Mouse (Mus musculus): ENCODE results near the gene Rnf113a2. TPM values are rescaled to one million over a fixed set of nuclear protein-coding genes. Genes with fewer than 3 reads are reported as not detected.

Rnf113a2 gene
- total RNA-seq, 1 experiment, result 20.8 TPM

DNA sequence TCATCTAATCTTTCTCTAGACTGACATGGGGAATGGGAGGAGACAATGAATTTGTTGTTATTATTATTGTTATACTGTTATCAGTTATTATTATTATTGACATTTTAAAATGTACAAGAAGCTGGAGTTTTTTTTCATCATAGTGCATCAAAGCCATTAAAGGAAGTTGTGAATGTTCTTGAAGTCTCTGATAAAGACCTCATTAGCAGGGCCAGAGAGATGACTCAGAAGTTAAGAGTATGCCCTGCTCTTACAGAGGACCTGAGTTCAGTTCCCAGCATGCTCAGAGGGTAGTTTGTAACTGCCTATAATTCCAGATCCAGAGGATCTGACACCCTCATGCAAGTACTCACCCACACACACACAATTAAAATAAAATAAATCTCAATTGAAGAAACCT, 19.3 kb upstream of the Rnf113a2 start:
- no peaks in the 10 kb centered on the region for H3K9me3 ChIP-seq (ENCODE audit: control insufficient read depth, insufficient read depth, low read depth, low read length)
- no peak overlapping the region for H3K9ac ChIP-seq (ENCODE audit: insufficient read depth, low read depth, low read length, poor library complexity, severe bottlenecking)
- peaks cover 0 to 2% of the 10 kb centered on the region in 2 experiments; a peak in 1 of 4 replicates for H3K4me1 ChIP-seq (ENCODE audit: control insufficient read depth in 2 of 2, insufficient read depth in 2 of 2, low read length in 2 of 2, poor library complexity in 1 of 2)
- TF ChIP-seq HCFC1 (IDR thresholded peaks at IDR 0.05; ENCODE audit: borderline replicate concordance, insufficient read depth, low read length) (no peak), MAFK (IDR thresholded peaks at IDR 0.05; ENCODE audit: insufficient read depth, low read depth, low read length) (no peak), ZC3H11A (IDR thresholded peaks at IDR 0.05; ENCODE audit: borderline replicate concordance, low read depth, low read length) (no peak), ZNF384 (IDR thresholded peaks at IDR 0.05; ENCODE audit: low read depth, low read length) (no peak), CHD2 (IDR thresholded peaks at IDR 0.05; ENCODE audit: low read depth, low read length) (no peak)
- in situ Hi-C loops (cut with MboI; ENCODE audit: low sequenced_read_pairs in 2 of 2, unreplicated experiment in 2 of 2), result no loop called here
- H3K4me3 ChIP-seq (ENCODE audit: insufficient read depth in 1 of 2, low read depth in 1 of 2, low read length in 2 of 2, poor library complexity in 1 of 2, severe bottlenecking in 1 of 2), result no peak overlapping the region
- no peak overlapping the region for H3K27ac ChIP-seq (ENCODE audit: insufficient read depth, low read depth, low read length, poor library complexity, severe bottlenecking)
- DNase-seq (ENCODE audit: low read depth, low spot score), result no peak
- no peaks in the 10 kb centered on the region for H3K36me3 ChIP-seq (ENCODE audit: control insufficient read depth, insufficient read depth, low read length, poor library complexity, severe bottlenecking)

DNA sequence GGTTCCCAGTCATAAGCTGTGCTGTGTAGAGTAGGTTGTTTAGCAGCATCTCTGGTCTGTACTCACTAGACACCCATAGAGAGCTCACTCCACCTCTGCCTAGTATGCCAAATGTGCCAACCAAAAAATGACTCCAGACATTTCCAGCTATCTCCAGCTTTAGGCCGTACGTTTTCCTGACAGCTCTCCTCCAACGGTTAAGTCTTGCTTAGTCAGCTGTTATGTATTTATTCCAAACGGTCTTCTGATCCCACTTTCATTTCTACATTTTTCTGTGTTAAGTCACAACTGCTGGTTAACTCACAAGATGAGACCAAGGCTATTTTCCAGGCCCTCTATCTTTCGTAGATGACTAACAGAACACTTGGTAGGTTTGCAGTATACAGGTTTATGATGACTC, 18.4 kb upstream of the Rnf113a2 start:
- no peaks in the 10 kb centered on the region for H3K36me3 ChIP-seq (ENCODE audit: control insufficient read depth, insufficient read depth, low read length, poor library complexity, severe bottlenecking)
- in situ Hi-C loops (cut with MboI; ENCODE audit: low sequenced_read_pairs in 2 of 2, unreplicated experiment in 2 of 2), result no loop called here
- no peak for DNase-seq (ENCODE audit: low read depth, low spot score)
- TF ChIP-seq ZNF384 (IDR thresholded peaks at IDR 0.05; ENCODE audit: low read depth, low read length), result no peak
- no peak for TF ChIP-seq ZC3H11A (IDR thresholded peaks at IDR 0.05; ENCODE audit: borderline replicate concordance, low read depth, low read length)
- no peak for TF ChIP-seq HCFC1 (IDR thresholded peaks at IDR 0.05; ENCODE audit: borderline replicate concordance, insufficient read depth, low read length)
- no peak for TF ChIP-seq MAFK (IDR thresholded peaks at IDR 0.05; ENCODE audit: insufficient read depth, low read depth, low read length)
- TF ChIP-seq CHD2 (IDR thresholded peaks at IDR 0.05; ENCODE audit: low read depth, low read length), result no peak
- H3K9ac ChIP-seq (ENCODE audit: insufficient read depth, low read depth, low read length, poor library complexity, severe bottlenecking), result no peak overlapping the region
- no peak overlapping the region for H3K4me3 ChIP-seq (ENCODE audit: insufficient read depth in 1 of 2, low read depth in 1 of 2, low read length in 2 of 2, poor library complexity in 1 of 2, severe bottlenecking in 1 of 2)
- H3K27ac ChIP-seq (ENCODE audit: insufficient read depth, low read depth, low read length, poor library complexity, severe bottlenecking), result no peak overlapping the region
- no peaks in the 10 kb centered on the region for H3K9me3 ChIP-seq (ENCODE audit: control insufficient read depth, insufficient read depth, low read depth, low read length)
- H3K4me1 ChIP-seq (ENCODE audit: control insufficient read depth in 2 of 2, insufficient read depth in 2 of 2, low read length in 2 of 2, poor library complexity in 1 of 2), result peaks cover 0 to 2% of the 10 kb centered on the region in 2 experiments; a peak in 1 of 4 replicates

GRCm38 (mm10) chr12:84399135-84399534, 17.9 kb upstream of the Rnf113a2 start:
- Histone ChIP-seq H3K4me3 (ENCODE audit: insufficient read depth in 1 of 2, low read depth in 1 of 2, low read length in 2 of 2, poor library complexity in 1 of 2, severe bottlenecking in 1 of 2) (no peak overlapping the region; a peak in 1 of 4 replicates), H3K27ac (ENCODE audit: insufficient read depth, low read depth, low read length, poor library complexity, severe bottlenecking) (no peak overlapping the region), H3K9ac (ENCODE audit: insufficient read depth, low read depth, low read length, poor library complexity, severe bottlenecking) (no peak overlapping the region), H3K36me3 (ENCODE audit: control insufficient read depth, insufficient read depth, low read length, poor library complexity, severe bottlenecking) (no peaks in the 10 kb centered on the region), H3K4me1 (ENCODE audit: control insufficient read depth in 2 of 2, insufficient read depth in 2 of 2, low read length in 2 of 2, poor library complexity in 1 of 2) (peaks cover 0 to 2% of the 10 kb centered on the region in 2 experiments; a peak in 1 of 4 replicates), H3K9me3 (ENCODE audit: control insufficient read depth, insufficient read depth, low read depth, low read length) (no peaks in the 10 kb centered on the region)
- TF ChIP-seq HCFC1 (IDR thresholded peaks at IDR 0.05; ENCODE audit: borderline replicate concordance, insufficient read depth, low read length), result no peak
- TF ChIP-seq MAFK (IDR thresholded peaks at IDR 0.05; ENCODE audit: insufficient read depth, low read depth, low read length), result no peak
- no peak for TF ChIP-seq ZNF384 (IDR thresholded peaks at IDR 0.05; ENCODE audit: low read depth, low read length)
- no peak for DNase-seq (ENCODE audit: low read depth, low spot score)
- in situ Hi-C loops (cut with MboI; ENCODE audit: low sequenced_read_pairs in 2 of 2, unreplicated experiment in 2 of 2), result no loop called here

- DNase-seq (ENCODE audit: low read depth, low spot score), result no peak
- in situ Hi-C loops (cut with MboI; ENCODE audit: low sequenced_read_pairs in 2 of 2, unreplicated experiment in 2 of 2), result no loop called here
Measured at GRCm38 (mm10) chr12:84399663-84400062, 17.3 kb upstream of the Rnf113a2 start.

DNA sequence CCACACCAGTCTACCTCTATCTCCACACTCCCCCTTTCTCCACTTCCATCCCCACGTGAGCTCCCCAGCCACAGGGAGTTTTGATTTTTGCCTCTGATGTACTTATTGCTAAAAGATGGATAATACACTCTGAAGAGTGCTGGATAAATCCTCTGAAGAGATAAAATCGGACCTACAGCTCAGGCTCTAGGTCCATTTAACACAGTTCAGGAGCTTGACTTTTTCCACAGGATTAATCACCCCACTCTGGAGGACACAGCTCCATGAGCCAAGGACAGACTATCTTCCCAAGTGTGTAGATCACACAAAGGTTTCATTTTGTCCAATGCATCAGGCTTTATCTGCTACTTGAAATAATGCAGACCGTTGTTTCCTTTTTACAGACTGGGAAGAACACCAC, 16.9 kb upstream of the Rnf113a2 start:
- DNase-seq (ENCODE audit: low read depth, low spot score), result no peak
- in situ Hi-C loops (cut with MboI; ENCODE audit: low sequenced_read_pairs in 2 of 2, unreplicated experiment in 2 of 2), result no loop called here
- TF ChIP-seq ZC3H11A (IDR thresholded peaks at IDR 0.05; ENCODE audit: borderline replicate concordance, low read depth, low read length), result no peak
- TF ChIP-seq ZNF384 (IDR thresholded peaks at IDR 0.05; ENCODE audit: low read depth, low read length), result no peak
- TF ChIP-seq HCFC1 (IDR thresholded peaks at IDR 0.05; ENCODE audit: borderline replicate concordance, insufficient read depth, low read length), result no peak
- TF ChIP-seq CHD2 (IDR thresholded peaks at IDR 0.05; ENCODE audit: low read depth, low read length), result no peak
- no peak for TF ChIP-seq MAFK (IDR thresholded peaks at IDR 0.05; ENCODE audit: insufficient read depth, low read depth, low read length)
- H3K27ac ChIP-seq (ENCODE audit: insufficient read depth, low read depth, low read length, poor library complexity, severe bottlenecking), result no peak overlapping the region
- peaks cover 0 to 2% of the 10 kb centered on the region in 2 experiments; a peak in 1 of 4 replicates for H3K4me1 ChIP-seq (ENCODE audit: control insufficient read depth in 2 of 2, insufficient read depth in 2 of 2, low read length in 2 of 2, poor library complexity in 1 of 2)
- H3K9me3 ChIP-seq (ENCODE audit: control insufficient read depth, insufficient read depth, low read depth, low read length), result no peaks in the 10 kb centered on the region
- H3K4me3 ChIP-seq (ENCODE audit: insufficient read depth in 1 of 2, low read depth in 1 of 2, low read length in 2 of 2, poor library complexity in 1 of 2, severe bottlenecking in 1 of 2), result no peak overlapping the region
- H3K9ac ChIP-seq (ENCODE audit: insufficient read depth, low read depth, low read length, poor library complexity, severe bottlenecking), result no peak overlapping the region
- H3K36me3 ChIP-seq (ENCODE audit: control insufficient read depth, insufficient read depth, low read length, poor library complexity, severe bottlenecking), result no peaks in the 10 kb centered on the region

More at GRCm38 (mm10) chr12:84399663-84400062, 17.3 kb upstream of the Rnf113a2 start:
- H3K9me3 ChIP-seq (ENCODE audit: control insufficient read depth, insufficient read depth, low read depth, low read length), result no peaks in the 10 kb centered on the region
- no peaks in the 10 kb centered on the region for H3K36me3 ChIP-seq (ENCODE audit: control insufficient read depth, insufficient read depth, low read length, poor library complexity, severe bottlenecking)
- no peak for TF ChIP-seq ZNF384 (IDR thresholded peaks at IDR 0.05; ENCODE audit: low read depth, low read length)
- TF ChIP-seq ZC3H11A (IDR thresholded peaks at IDR 0.05; ENCODE audit: borderline replicate concordance, low read depth, low read length), result no peak
- TF ChIP-seq CHD2 (IDR thresholded peaks at IDR 0.05; ENCODE audit: low read depth, low read length), result no peak
- no peak for TF ChIP-seq MAFK (IDR thresholded peaks at IDR 0.05; ENCODE audit: insufficient read depth, low read depth, low read length)
- TF ChIP-seq HCFC1 (IDR thresholded peaks at IDR 0.05; ENCODE audit: borderline replicate concordance, insufficient read depth, low read length), result no peak
- H3K9ac ChIP-seq (ENCODE audit: insufficient read depth, low read depth, low read length, poor library complexity, severe bottlenecking), result no peak overlapping the region
- peaks cover 0 to 2% of the 10 kb centered on the region in 2 experiments; a peak in 1 of 4 replicates for H3K4me1 ChIP-seq (ENCODE audit: control insufficient read depth in 2 of 2, insufficient read depth in 2 of 2, low read length in 2 of 2, poor library complexity in 1 of 2)
- H3K4me3 ChIP-seq (ENCODE audit: insufficient read depth in 1 of 2, low read depth in 1 of 2, low read length in 2 of 2, poor library complexity in 1 of 2, severe bottlenecking in 1 of 2), result no peak overlapping the region
- no peak overlapping the region for H3K27ac ChIP-seq (ENCODE audit: insufficient read depth, low read depth, low read length, poor library complexity, severe bottlenecking)

Data from ES-E14 (cell line).